Mouse (Mus musculus): ENCODE measurements around the gene Gm49355.

DNA sequence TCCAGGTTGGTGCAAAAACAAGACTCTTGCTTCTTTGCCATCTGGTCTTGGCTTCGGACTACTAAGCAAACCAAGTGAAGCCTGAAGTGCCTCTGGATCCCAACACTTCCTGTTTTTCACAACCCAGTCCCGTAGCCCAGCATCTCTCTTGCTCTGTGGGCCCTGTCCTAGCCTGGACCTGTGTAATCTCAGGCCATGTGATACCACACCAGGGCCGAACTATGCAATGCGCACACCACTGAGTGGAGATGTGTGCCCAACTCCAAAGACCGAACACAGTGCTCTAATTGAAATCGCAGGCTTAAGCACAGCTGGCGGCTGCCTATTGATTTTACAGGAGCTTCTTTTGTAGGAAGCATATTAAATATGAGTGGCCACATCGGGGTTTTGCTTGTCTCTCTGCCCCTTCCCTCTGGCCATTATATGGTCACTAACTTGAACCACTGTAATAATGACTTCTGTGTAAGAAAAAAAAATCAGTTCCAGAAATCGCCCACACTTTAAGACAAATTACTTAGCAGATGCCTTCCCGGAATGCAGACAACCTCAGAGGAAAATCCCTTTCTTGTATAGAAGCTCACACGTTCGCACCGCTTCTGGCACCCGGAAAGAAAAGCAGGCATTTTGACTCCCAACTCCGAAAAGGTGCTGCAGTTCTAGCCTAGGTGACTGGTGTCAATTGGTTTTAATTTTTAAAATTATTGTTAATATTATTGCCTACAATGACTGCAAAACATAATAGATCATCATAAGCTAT, 65.7 kb downstream of the Gm49355 start:
- TF ChIP-seq CTCF (IDR thresholded peaks at IDR 0.05; ENCODE audit: low read depth, low read length), result no peak
- TF ChIP-seq POLR2A (IDR thresholded peaks at IDR 0.05; ENCODE audit: insufficient read depth, low read length), result no peak
